Mouse (Mus musculus): ENCODE results near the gene Olfr631.

DNA sequence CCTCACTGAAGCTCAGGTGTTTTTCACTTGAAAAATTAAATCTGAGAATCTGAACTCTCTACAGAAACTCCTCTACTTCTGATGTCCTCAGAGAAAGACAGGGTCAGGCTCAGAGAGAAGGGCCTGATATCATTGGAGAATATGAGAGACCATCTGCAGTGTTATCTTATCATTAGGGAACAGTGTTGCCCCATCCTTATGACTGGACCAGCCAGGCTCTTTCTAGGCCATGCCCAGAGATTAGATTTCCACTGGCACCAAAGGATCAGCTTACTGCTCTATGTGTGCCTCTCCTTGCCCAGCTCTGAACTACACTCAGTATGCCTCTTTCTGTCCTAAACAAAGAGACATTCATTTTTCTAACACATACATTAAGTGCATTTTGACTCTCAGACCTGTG is 13.3 kb upstream of the Olfr631 start:
- TF ChIP-seq EP300 (IDR thresholded peaks at IDR 0.05; ENCODE audit: low read depth) (no peak), CTCF (IDR thresholded peaks at IDR 0.05; ENCODE audit: low read depth) (no peak)

Data from heart, postnatal 0 days (tissue).